Mouse (Mus musculus) liver, embryonic 12.5 days (tissue): ENCODE results near the gene Apex1. TPM values are rescaled to one million over a fixed set of nuclear protein-coding genes. Genes with fewer than 3 reads are reported as not detected.
"Not testable (repeated sequence)": the region's sequence is repeated elsewhere in the genome, so short reads cannot be mapped to it uniquely, and the experiment has no call there.

Experiments
- ATAC-seq: fragments of 200-750 bp; cut with Nextera tagmentation; 2 replicates; pipeline ENCODE4 v1.8.0; 2017; ENCODE audit warnings: moderate number of reproducible peaks, mild to moderate bottlenecking, moderate library complexity
- H3K27ac ChIP-seq: fragments of 300-500 bp; sonication (generic); 2 replicates; pipeline ENCODE4 v1.5.1; 2016; ENCODE audit warnings: mild to moderate bottlenecking
- H3K27me3 ChIP-seq: fragments of 300-500 bp; sonication (generic); replicated peaks from 2 replicates; pipeline ENCODE4 v1.6.1; 2016; ENCODE audit warnings: mild to moderate bottlenecking, moderate library complexity
- H3K36me3 ChIP-seq: fragments of 300-500 bp; sonication (generic); 2 replicates; pipeline ENCODE4 v1.6.1; 2016; ENCODE audit warnings: mild to moderate bottlenecking, moderate library complexity
- H3K4me1 ChIP-seq: fragments of 300-500 bp; sonication (generic); 2 replicates; pipeline ENCODE4 v1.6.1; 2016
- H3K4me2 ChIP-seq: fragments of 300-500 bp; sonication (generic); 2 replicates; pipeline ENCODE4 v1.6.1; 2016; ENCODE audit warnings: mild to moderate bottlenecking, moderate library complexity
- H3K4me3 ChIP-seq: fragments of 300-500 bp; sonication (generic); 2 replicates; pipeline ENCODE4 v1.5.1; 2016; ENCODE audit warnings: mild to moderate bottlenecking, moderate library complexity
- H3K9ac ChIP-seq: fragments of 300-500 bp; sonication (generic); 2 replicates; pipeline ENCODE4 v1.6.1; 2016; ENCODE audit warnings: mild to moderate bottlenecking, moderate library complexity
- H3K9me3 ChIP-seq: fragments of 300-500 bp; sonication (generic); replicated peaks from 2 replicates; pipeline ENCODE4 v1.6.1; 2016; ENCODE audit warnings: mild to moderate bottlenecking, moderate library complexity
- WGBS: fragments of 180-500 bp; shearing (Covaris S2); methylation state at CpG from one replicate; pipeline ENCODE4 v1.1.7; 2016; ENCODE audit not compliant: insufficient replicate concordance; 5-methylcytosine and 5-hydroxymethylcytosine counted together
- polyA plus RNA-seq: library from polyadenylated mRNA; unstranded; fragments of >200 nt; fragmentation: Nextera tagmentation; extraction: Ambion mirVana; gene quantifications from 2 replicates; pipeline ENCODE4 v1.2.1, GENCODE M21; 2016

The Apex1 gene
- polyA plus RNA-seq, 1 experiment from 2014 or later: 147 TPM

- H3K4me1 ChIP-seq: 0 out of 2 replicates have a peak, but pooled peaks cover 7% of the 10 kb centered on the region
- no peak within 1 kb of the TSS; the same call in 1 of the 2 replicates for H3K9ac ChIP-seq
- no peaks in the 10 kb centered on the region for H3K36me3 ChIP-seq
- no peaks in the 10 kb centered on the region for H3K9me3 ChIP-seq
- peaks cover 31% of the 10 kb centered on the region for H3K27me3 ChIP-seq
- WGBS: 39% methylated on average over 7 of the region's 7 CpGs
- no peak for ATAC-seq
- peak within 1 kb of the TSS; percentile 34 for H3K4me3 ChIP-seq
- H3K4me2 ChIP-seq: peak within 1 kb of the TSS; percentile 66
- H3K27ac ChIP-seq: no peak within 1 kb of the TSS
These were observed 27.4 kb upstream of the Apex1 start, which contains the start of gene Klhl33 for GRCm38 (mm10) chr14:50897374-50897765. Klhl33 (minus strand) TSS chr14:50897507.

GRCm38 (mm10) chr14:50897992-50898391, 26.8 kb upstream of the Apex1 start:
- H3K4me1 ChIP-seq, H3K27ac ChIP-seq, H3K4me3 ChIP-seq, H3K9ac ChIP-seq, H3K4me2 ChIP-seq, H3K9me3 ChIP-seq, H3K36me3 ChIP-seq, ATAC-seq: not testable (repeated sequence)
- WGBS: 42% methylated on average over 2 of the region's 2 CpGs
- H3K27me3 ChIP-seq: peaks cover 28% of the 10 kb centered on the region

- Histone ChIP-seq H3K9me3 (no peaks in the 10 kb centered on the region), H3K4me2 (peak overlapping the region; percentile 72), H3K9ac (peak overlapping the region; percentile 56), H3K4me1 (peaks cover 9% of the 10 kb centered on the region), H3K27me3 (no peaks in the 10 kb centered on the region), H3K27ac (no peak overlapping the region), H3K4me3 (peak overlapping the region; percentile 55), H3K36me3 (no peaks in the 10 kb centered on the region)
- peak; percentile 77 for ATAC-seq
- 5% methylated on average over 26 of the region's 26 CpGs for WGBS
These were observed 20.6 kb upstream of the Apex1 start for GRCm38 (mm10) chr14:50903973-50904827.

- Histone ChIP-seq H3K4me1 (peaks cover 9% of the 10 kb centered on the region), H3K9me3 (no peaks in the 10 kb centered on the region), H3K9ac (no peak overlapping the region), H3K27me3 (no peaks in the 10 kb centered on the region), H3K4me2 (no peak overlapping the region), H3K36me3 (no peaks in the 10 kb centered on the region), H3K27ac (no peak overlapping the region), H3K4me3 (no peak overlapping the region)
- 80% methylated on average over 4 of the region's 4 CpGs for WGBS
- no peak for ATAC-seq
These were observed 20.0 kb upstream of the Apex1 start for GRCm38 (mm10) chr14:50904828-50905129.

DNA sequence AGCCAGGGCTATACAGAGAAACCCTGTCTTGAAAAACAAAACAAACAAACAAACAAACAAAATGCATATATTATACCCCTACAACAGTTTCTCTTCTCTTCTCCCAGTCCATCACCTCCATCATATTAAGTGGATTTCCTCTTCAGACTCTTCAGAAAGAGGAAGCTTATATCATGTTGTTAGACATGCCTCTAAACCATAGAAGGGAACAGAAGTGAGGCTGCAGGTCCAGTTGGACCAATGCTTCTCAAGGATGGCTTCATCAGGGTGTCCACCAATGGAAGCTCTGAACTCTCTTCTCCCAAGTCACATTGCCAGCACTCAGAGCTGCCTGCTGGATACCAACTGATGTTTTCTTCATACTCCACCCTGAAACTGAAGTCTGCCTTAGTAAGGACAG, 19.4 kb upstream of the Apex1 start:
- not testable (repeated sequence) for H3K4me3 ChIP-seq, H3K9ac ChIP-seq, H3K27ac ChIP-seq, H3K4me2 ChIP-seq, H3K4me1 ChIP-seq, ATAC-seq, H3K9me3 ChIP-seq, H3K27me3 ChIP-seq, H3K36me3 ChIP-seq

DNA sequence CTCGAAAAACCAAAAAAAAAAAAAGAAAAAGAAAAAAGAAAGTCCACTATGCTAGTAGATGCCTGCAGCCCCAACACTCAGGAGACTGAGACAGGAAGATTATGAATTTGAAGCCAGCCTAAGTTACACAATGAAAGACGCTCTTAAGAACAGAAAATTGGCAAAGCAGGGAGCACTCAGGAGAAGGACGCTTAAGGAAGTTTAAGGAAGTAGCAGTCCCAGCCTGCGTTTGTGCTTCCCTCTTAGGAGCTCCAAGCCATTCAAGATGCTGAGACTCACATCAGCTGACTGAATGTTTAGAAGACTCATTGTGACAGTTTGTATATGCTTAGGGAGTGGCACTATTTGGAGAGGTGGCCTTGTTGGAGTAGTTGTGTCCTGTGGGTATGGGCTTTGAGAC, 16.6 kb upstream of the Apex1 start:
- no peak overlapping the region for H3K4me3 ChIP-seq
- H3K27me3 ChIP-seq: no peaks in the 10 kb centered on the region
- peaks cover 10% of the 10 kb centered on the region for H3K36me3 ChIP-seq
- ATAC-seq: no peak
- H3K9me3 ChIP-seq: no peaks in the 10 kb centered on the region
- WGBS: 63% methylated on average over 4 of the region's 4 CpGs
- no peak overlapping the region for H3K9ac ChIP-seq
- no peak overlapping the region for H3K27ac ChIP-seq
- H3K4me2 ChIP-seq: no peak overlapping the region
- peaks cover 9% of the 10 kb centered on the region for H3K4me1 ChIP-seq

DNA sequence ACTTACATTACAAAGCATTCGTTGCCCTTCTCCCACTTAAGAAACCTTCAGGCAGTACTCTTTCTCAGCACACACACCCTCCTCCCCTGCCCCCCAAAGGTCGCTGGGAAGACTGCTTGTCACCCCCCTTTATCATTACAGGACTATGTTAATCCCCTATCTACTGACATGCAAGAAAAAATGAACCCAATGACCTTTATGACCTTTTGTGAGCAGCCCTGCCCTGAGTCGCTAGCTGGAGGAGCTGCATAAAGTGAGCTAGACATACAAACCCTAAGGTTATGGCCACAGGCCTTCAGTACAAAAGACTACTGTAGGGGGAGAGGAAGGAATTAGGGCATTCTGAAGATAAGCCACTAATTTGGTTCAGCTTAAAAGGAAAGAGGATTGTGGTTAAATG, 13.4 kb upstream of the Apex1 start:
- H3K27me3 ChIP-seq: no peaks in the 10 kb centered on the region
- no peak overlapping the region for H3K4me3 ChIP-seq
- no peak overlapping the region for H3K4me2 ChIP-seq
- no peaks in the 10 kb centered on the region for H3K4me1 ChIP-seq
- WGBS: 50% methylated on average over 3 of the region's 3 CpGs
- no peak overlapping the region for H3K9ac ChIP-seq
- no peak for ATAC-seq
- peaks cover 40% of the 10 kb centered on the region for H3K36me3 ChIP-seq
- H3K27ac ChIP-seq: no peak overlapping the region
- no peaks in the 10 kb centered on the region for H3K9me3 ChIP-seq

DNA sequence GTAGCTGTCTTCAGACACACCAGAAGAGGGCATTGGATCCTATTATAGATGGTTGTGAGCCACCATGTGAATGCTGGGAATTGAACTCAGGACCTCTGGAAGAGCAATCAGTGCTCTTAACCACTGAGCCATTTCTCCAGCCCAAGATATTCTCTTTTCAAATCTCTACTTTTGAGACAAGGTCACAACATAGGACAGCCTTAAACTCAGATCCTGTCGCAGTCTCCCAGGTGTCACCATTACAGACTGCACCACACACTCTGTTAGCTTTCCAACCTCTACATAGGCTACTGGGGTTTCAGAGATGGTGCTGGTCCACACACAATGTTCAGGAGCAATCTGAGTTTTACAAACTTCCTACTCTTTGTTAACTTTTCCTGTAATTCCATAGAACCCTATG, 1.3 kb upstream of the Apex1 start:
- peaks cover 53% of the 10 kb centered on the region for H3K36me3 ChIP-seq
- ATAC-seq, H3K9me3 ChIP-seq, H3K27me3 ChIP-seq: not testable (repeated sequence)
- H3K4me3 ChIP-seq: peak overlapping the region; percentile 81
- H3K27ac ChIP-seq: peak overlapping the region; percentile 93; the same call in 1 of the 2 replicates
- WGBS: 74% methylated on average over 1 of the region's 1 CpGs
- H3K4me2 ChIP-seq: peak overlapping the region; percentile 96
- H3K4me1 ChIP-seq: peaks cover 35% of the 10 kb centered on the region
- peak overlapping the region; percentile 78 for H3K9ac ChIP-seq

GRCm38 (mm10) chr14:50925111-50925920, 548 bp downstream of the Apex1 start:
- Histone ChIP-seq H3K9me3 (no peaks in the 10 kb centered on the region), H3K27ac (peak overlapping the region; percentile 93), H3K4me1 (peaks cover 53% of the 10 kb centered on the region), H3K9ac (peak overlapping the region; percentile 78), H3K27me3 (no peaks in the 10 kb centered on the region), H3K36me3 (peaks cover 47% of the 10 kb centered on the region), H3K4me3 (peak overlapping the region; percentile 81), H3K4me2 (peak overlapping the region; percentile 96)
- WGBS: 1% methylated on average over 38 of the region's 38 CpGs
- peak; percentile 65 for ATAC-seq

GRCm38 (mm10) chr14:50927366-50927765, 2.6 kb downstream of the Apex1 start:
- Histone ChIP-seq H3K4me1 (peaks cover 64% of the 10 kb centered on the region), H3K4me3 (no peak overlapping the region), H3K36me3 (peaks cover 38% of the 10 kb centered on the region), H3K27me3 (no peaks in the 10 kb centered on the region), H3K9me3 (no peaks in the 10 kb centered on the region), H3K4me2 (no peak overlapping the region), H3K9ac (no peak overlapping the region), H3K27ac (no peak overlapping the region; the same call in 1 of the 2 replicates)
- ATAC-seq: no peak
- WGBS: 77% methylated on average over 3 of the region's 3 CpGs

GRCm38 (mm10) chr14:50929951-50930350, 5.2 kb downstream of the Apex1 start:
- no peaks in the 10 kb centered on the region for H3K27me3 ChIP-seq
- ATAC-seq: no peak
- peak overlapping the region; percentile 94 for H3K27ac ChIP-seq
- H3K4me1 ChIP-seq: peaks cover 54% of the 10 kb centered on the region
- peak overlapping the region; percentile 94 for H3K4me2 ChIP-seq
- peak overlapping the region; percentile 93 for H3K4me3 ChIP-seq
- H3K9me3 ChIP-seq: no peaks in the 10 kb centered on the region
- H3K9ac ChIP-seq: peak overlapping the region; percentile 97
- 10% methylated on average over 10 of the region's 10 CpGs for WGBS
- peaks cover 38% of the 10 kb centered on the region for H3K36me3 ChIP-seq

DNA sequence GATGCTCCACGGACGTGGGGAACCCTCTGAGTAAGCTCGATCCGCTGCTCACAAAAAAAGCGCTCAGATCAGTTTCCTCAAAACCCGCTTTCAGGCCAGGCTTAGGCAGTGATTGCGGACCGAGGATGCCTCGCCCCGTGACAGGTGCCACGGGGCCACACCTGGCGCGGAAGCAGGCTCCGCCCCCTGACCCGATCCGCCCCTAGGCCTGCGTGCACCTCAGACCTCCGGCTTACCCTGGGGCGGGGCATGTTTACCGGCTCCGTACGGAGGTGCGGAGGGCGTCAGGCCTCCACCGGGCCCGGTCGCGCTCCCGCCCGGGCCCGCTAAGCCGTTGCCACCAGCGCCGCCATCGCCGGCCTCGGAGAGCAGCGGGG, 5.6 kb downstream of the Apex1 start:
- no peaks in the 10 kb centered on the region for H3K27me3 ChIP-seq

More for the DNA sequence above, 5.6 kb downstream of the Apex1 start:
- H3K9me3 ChIP-seq: no peaks in the 10 kb centered on the region
- peaks cover 50% of the 10 kb centered on the region for H3K4me1 ChIP-seq
- peak overlapping the region; percentile 94 for H3K27ac ChIP-seq
- peak overlapping the region; percentile 97 for H3K9ac ChIP-seq
- peak; percentile 64 for ATAC-seq
- peaks cover 38% of the 10 kb centered on the region for H3K36me3 ChIP-seq
- peak overlapping the region; percentile 94 for H3K4me2 ChIP-seq
- peak overlapping the region; percentile 93 for H3K4me3 ChIP-seq
- under 1% methylated on average over 38 of the region's 38 CpGs for WGBS
